Mouse (Mus musculus) hindbrain, postnatal 0 days (tissue): ENCODE measurements at regions not wholly inside any gene's neighbourhood (a gene's known extent, or its start where the extent isn't known, plus 50 kb on each side); places are given as distances from the start of the nearest gene placed in this dataset.

Experiments
- ATAC-seq: fragments of 200-750 bp; cut with Nextera tagmentation; 2 replicates; pipeline ENCODE4 v1.8.0; 2017; ENCODE audit warnings: mild to moderate bottlenecking, moderate TSS enrichment, moderate library complexity
- DNase-seq: peaks from one replicate; pipeline ENCODE4 v3.0.0-alpha.2; 2015; ENCODE audit warnings: low spot score
- H3K27ac ChIP-seq: fragments of 300-500 bp; sonication (generic); 2 replicates; pipeline ENCODE4 v1.5.1; 2014; ENCODE audit warnings: mild to moderate bottlenecking
- H3K27me3 ChIP-seq: fragments of 300-500 bp; sonication (generic); 2 replicates; pipeline ENCODE4 v1.6.1; 2014; ENCODE audit warnings: low read length, mixed read lengths; ENCODE audit not compliant: insufficient read depth
- H3K36me3 ChIP-seq: fragments of 300-500 bp; sonication (generic); 2 replicates; pipeline ENCODE4 v1.6.1; 2014; ENCODE audit warnings: low read length, mixed read lengths; ENCODE audit not compliant: insufficient read depth
- H3K4me1 ChIP-seq: fragments of 300-500 bp; sonication (generic); 2 replicates; pipeline ENCODE4 v1.6.1; 2014; ENCODE audit warnings: antibody characterized with exemption, low read length, mixed read lengths; ENCODE audit not compliant: insufficient read depth
- H3K4me2 ChIP-seq: fragments of 300-500 bp; sonication (generic); 2 replicates; pipeline ENCODE4 v1.6.1; 2014; ENCODE audit warnings: low read depth, mild to moderate bottlenecking, low read length, moderate library complexity, mixed read lengths
- H3K4me3 ChIP-seq: fragments of 300-500 bp; sonication (generic); 2 replicates; pipeline ENCODE4 v1.5.1; 2014; ENCODE audit warnings: low read length
- H3K9ac ChIP-seq: fragments of 300-500 bp; sonication (generic); replicated peaks from 2 replicates; pipeline ENCODE4 v1.6.1; 2014; ENCODE audit warnings: mild to moderate bottlenecking, low read length, moderate library complexity, mixed read lengths
- H3K9me3 ChIP-seq: fragments of 300-500 bp; sonication (generic); 2 replicates; pipeline ENCODE4 v1.6.1; 2016; ENCODE audit warnings: low read length, mixed read lengths
- CTCF ChIP-seq: IDR thresholded peaks from 2 replicates; pipeline ENCODE4 v1.5.1; 2016; ENCODE audit warnings: antibody characterized with exemption, control low read depth, low read depth
- WGBS: fragments of 180-500 bp; shearing (Covaris S2); extraction: QIAGEN DNeasy Blood & Tissue Kit; methylation state at CpG from one replicate; pipeline ENCODE4 v1.1.7; 2014; 5-methylcytosine and 5-hydroxymethylcytosine counted together

DNA sequence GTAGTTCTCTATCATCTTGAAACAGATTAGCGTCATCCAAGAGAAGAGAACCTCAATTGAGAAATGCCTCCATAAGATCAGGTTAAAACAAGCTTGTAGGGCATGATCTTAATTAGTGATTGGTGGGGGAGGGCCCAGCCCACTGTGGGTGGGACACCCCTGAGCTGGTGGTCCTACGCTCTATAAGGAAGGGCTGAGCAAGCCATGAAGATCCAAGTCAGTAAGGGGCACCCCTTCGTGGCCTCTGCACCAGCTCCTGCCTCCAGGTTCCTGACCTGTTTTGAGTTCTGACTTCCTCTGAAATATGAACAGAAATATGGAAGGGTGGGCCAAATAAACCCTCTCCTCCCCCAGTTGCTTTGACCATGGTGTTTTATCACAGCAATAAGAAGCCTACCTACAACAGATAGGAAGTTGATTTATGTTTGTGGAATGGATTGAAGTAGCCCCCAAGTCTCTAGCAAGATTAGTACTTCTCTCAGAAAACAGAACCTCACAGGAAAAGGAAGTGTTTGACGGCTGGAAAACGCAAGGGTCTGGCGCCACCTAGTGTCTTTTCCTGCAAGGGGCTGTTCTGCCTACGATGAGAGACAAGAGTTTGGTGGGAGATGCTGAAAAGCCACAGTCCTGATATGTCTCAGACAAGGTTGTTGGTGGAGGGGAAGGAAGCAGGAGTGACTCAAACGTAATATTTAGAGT, 82.9 kb upstream of the Lgalsl start:
- ATAC-seq, result peak; percentile 42
- Histone ChIP-seq H3K27ac (no peak overlapping the region), H3K36me3 (no peaks in the 10 kb centered on the region), H3K4me2 (no peak overlapping the region), H3K9ac (no peak overlapping the region), H3K27me3 (no peaks in the 10 kb centered on the region), H3K4me1 (0 out of 2 replicates have a peak, but pooled peaks cover 3% of the 10 kb centered on the region), H3K9me3 (no peaks in the 10 kb centered on the region), H3K4me3 (no peak overlapping the region)
- peak; percentile 98 for TF ChIP-seq CTCF
- DNase-seq, result peak; percentile 92
- 27% methylated on average over 8 of the region's 8 CpGs for WGBS

- DNase-seq, result no peak
- Histone ChIP-seq H3K4me2 (no peak overlapping the region), H3K4me3 (no peak overlapping the region), H3K36me3 (no peaks in the 10 kb centered on the region), H3K4me1 (0 out of 2 replicates have a peak, but pooled peaks cover 3% of the 10 kb centered on the region), H3K27ac (peak overlapping the region; percentile 70), H3K9ac (no peak overlapping the region), H3K9me3 (no peaks in the 10 kb centered on the region), H3K27me3 (no peaks in the 10 kb centered on the region)
- no peak for TF ChIP-seq CTCF
- 62% methylated on average over 12 of the region's 12 CpGs for WGBS
- no peak for ATAC-seq
These were observed 83.6 kb upstream of the Lgalsl start for GRCm38 (mm10) chr11:20914297-20914997.

GRCm38 (mm10) chr11:20915182-20915602, 84.3 kb upstream of the Lgalsl start:
- TF ChIP-seq CTCF, result no peak

DNA sequence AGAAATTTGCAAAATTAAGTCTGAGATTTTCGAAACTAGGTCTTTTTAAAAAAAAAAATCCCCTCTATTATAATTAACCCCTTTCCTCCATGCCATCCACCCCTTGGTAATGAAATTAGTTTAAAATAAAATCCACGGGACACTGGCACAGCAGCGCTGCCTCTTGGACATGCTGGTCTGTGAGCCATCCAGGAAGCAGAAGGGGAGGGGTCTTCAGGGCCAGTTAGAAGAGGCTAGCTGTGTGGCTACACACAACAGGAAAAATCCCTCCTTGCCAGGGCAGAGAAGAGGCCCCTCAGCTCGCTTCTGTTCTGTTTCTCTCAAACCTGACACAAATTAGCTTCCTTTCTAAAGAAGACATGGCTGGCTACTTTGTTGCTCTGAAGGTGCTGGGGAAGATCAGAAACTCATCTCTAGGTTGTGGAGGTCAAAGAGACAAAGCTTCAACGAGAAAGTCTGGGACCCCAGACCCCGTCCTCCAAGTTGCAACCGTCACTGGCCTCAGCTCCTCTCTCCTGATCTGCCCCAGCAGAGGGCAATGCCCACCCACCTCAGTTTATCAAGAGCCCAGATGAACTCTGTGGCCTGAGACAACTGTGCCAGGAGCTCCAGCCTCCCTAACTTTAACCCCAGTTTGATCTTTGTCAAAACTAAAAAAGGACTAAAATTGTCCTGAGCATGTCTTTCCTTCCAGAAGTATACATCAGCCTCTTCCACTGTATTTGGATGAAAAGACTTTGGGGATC, 85.0 kb upstream of the Lgalsl start:
- WGBS, result 32% methylated on average over 7 of the region's 7 CpGs
- DNase-seq (peak; percentile 43), ATAC-seq (peak; percentile 22; the same call in 1 of the 2 replicates)
- TF ChIP-seq CTCF, result peak; percentile 64
- Histone ChIP-seq H3K9ac (no peak overlapping the region), H3K9me3 (no peaks in the 10 kb centered on the region), H3K4me3 (no peak overlapping the region), H3K4me2 (no peak overlapping the region), H3K36me3 (no peaks in the 10 kb centered on the region), H3K27me3 (no peaks in the 10 kb centered on the region), H3K4me1 (0 out of 2 replicates have a peak, but pooled peaks cover 3% of the 10 kb centered on the region), H3K27ac (peak overlapping the region; percentile 70)

More at GRCm38 (mm10) chr11:20915182-20915602, 84.3 kb upstream of the Lgalsl start:
- peak overlapping the region; percentile 70; the same call in 1 of the 2 replicates for H3K27ac ChIP-seq
- WGBS, result 16% methylated on average over 8 of the region's 8 CpGs
- H3K4me1 ChIP-seq, result 0 out of 2 replicates have a peak, but pooled peaks cover 3% of the 10 kb centered on the region
- H3K27me3 ChIP-seq, result no peaks in the 10 kb centered on the region
- ATAC-seq (peak; percentile 95), DNase-seq (peak; percentile 88)
- H3K4me3 ChIP-seq, result no peak overlapping the region
- H3K4me2 ChIP-seq, result no peak overlapping the region
- H3K36me3 ChIP-seq, result no peaks in the 10 kb centered on the region
- H3K9me3 ChIP-seq, result no peaks in the 10 kb centered on the region
- no peak overlapping the region for H3K9ac ChIP-seq

DNA sequence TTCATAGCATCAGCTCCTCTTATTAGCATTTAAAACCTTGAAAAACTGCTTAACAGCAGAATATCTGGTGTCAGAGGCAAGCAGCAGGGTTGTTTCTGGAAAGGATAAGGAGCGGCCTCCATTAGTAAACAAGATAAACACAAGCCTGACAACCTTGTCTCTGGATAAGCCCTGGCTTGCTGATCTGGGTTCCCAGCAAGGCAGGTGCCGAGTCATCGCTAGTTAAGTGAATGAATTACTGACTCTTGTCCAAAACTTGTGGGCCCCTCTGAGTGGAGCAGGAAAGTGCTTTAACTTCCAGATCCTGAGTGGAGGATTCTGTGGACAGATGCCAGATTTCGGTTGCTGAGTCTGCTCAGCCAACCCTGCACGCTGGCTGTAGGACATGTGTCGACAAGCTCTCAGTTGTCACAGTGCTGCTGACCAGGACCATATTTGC, 85.6 kb upstream of the Lgalsl start:
- Histone ChIP-seq H3K36me3 (no peaks in the 10 kb centered on the region), H3K4me2 (no peak overlapping the region), H3K27ac (peak overlapping the region; percentile 70; the same call in 1 of the 2 replicates), H3K9ac (no peak overlapping the region), H3K9me3 (no peaks in the 10 kb centered on the region), H3K4me3 (no peak overlapping the region), H3K4me1 (peaks cover 6% of the 10 kb centered on the region; the same call in 1 of the 2 replicates), H3K27me3 (no peaks in the 10 kb centered on the region)
- no peak for TF ChIP-seq CTCF
- no peak for ATAC-seq
- DNase-seq, result peak; percentile 57
- 47% methylated on average over 6 of the region's 6 CpGs for WGBS

- no peak overlapping the region for H3K4me2 ChIP-seq
- WGBS, result 91% methylated on average over 7 of the region's 7 CpGs
- H3K36me3 ChIP-seq, result no peaks in the 10 kb centered on the region
- no peaks in the 10 kb centered on the region for H3K9me3 ChIP-seq
- no peak overlapping the region for H3K27ac ChIP-seq
- ATAC-seq, result no peak
- no peaks in the 10 kb centered on the region for H3K27me3 ChIP-seq
- H3K4me3 ChIP-seq, result no peak overlapping the region
- no peak for DNase-seq
- peaks cover 6% of the 10 kb centered on the region; the same call in 1 of the 2 replicates for H3K4me1 ChIP-seq
- no peak for TF ChIP-seq CTCF
- no peak overlapping the region for H3K9ac ChIP-seq
These were observed 86.1 kb upstream of the Lgalsl start for GRCm38 (mm10) chr11:20916961-20917360.
